Mouse (Mus musculus) CH12.LX (cell line): ENCODE results near the gene Mea1. TPM values are rescaled to one million over a fixed set of nuclear protein-coding genes. Genes with fewer than 3 reads are reported as not detected.

ENCODE experiments used
- DNase-seq: peaks from one replicate; pipeline ENCODE4 v3.0.0-alpha.2; 2013; ENCODE audit errors: extremely low read depth
- H3K27ac ChIP-seq: 2 replicates; pipeline ENCODE4 v1.5.1; 2012; ENCODE audit warnings: low read depth, mild to moderate bottlenecking, control low read depth, moderate library complexity; ENCODE audit not compliant: insufficient read depth
- H3K27me3 ChIP-seq: replicated peaks from 2 replicates; pipeline ENCODE3; 2012; ENCODE audit warnings: inconsistent platforms
- H3K36me3 ChIP-seq, 2 experiments: replicated peaks in 1 of 2; 2 replicates each; pipeline versions ENCODE3 to v1.6.1; 2012; ENCODE audit warnings: inconsistent platforms in 1 of 2, low read length in 1 of 2, mild to moderate bottlenecking in 1 of 2, mixed read lengths in 1 of 2, moderate library complexity in 1 of 2; ENCODE audit not compliant: control insufficient read depth in 1 of 2, insufficient read depth in 1 of 2
- H3K4me1 ChIP-seq, 2 experiments: 2 replicates each; pipeline ENCODE4 v1.6.1; 2012; ENCODE audit warnings: inconsistent platforms in 1 of 2, moderate library complexity in 1 of 2; ENCODE audit not compliant: insufficient read depth in 2 of 2, control insufficient read depth in 1 of 2
- H3K4me2 ChIP-seq: 2 replicates; pipeline ENCODE4 v1.6.1; 2012; ENCODE audit warnings: low read depth, mild to moderate bottlenecking, control low read depth; ENCODE audit not compliant: poor library complexity, insufficient read depth, severe bottlenecking
- H3K4me3 ChIP-seq, 3 experiments: fragments of 150-350 bp in 1 of 3; sonication (generic) in 1 of 3; replicated peaks in 1 of 3; 2 replicates each; pipeline versions ENCODE3 to v1.5.1; 2011 to 2012; ENCODE audit warnings: low read depth in 2 of 3, low read length in 2 of 3, mild to moderate bottlenecking in 2 of 3, moderate library complexity in 2 of 3, control low read depth in 1 of 3, improper control_type of control experiment in 1 of 3, inconsistent platforms in 1 of 3, mixed read lengths in 1 of 3; ENCODE audit not compliant: poor library complexity in 1 of 3
- H3K79me2 ChIP-seq: replicated peaks from 2 replicates; pipeline ENCODE4 v1.6.1; 2012; ENCODE audit warnings: mild to moderate bottlenecking, moderate library complexity; ENCODE audit not compliant: control insufficient read depth, poor library complexity, insufficient read depth, severe bottlenecking; ENCODE audit errors: extremely low read depth
- H3K9ac ChIP-seq: 2 replicates; pipeline ENCODE4 v1.6.1; 2012; ENCODE audit warnings: low read depth, mild to moderate bottlenecking, control low read depth, moderate library complexity; ENCODE audit not compliant: insufficient read depth
- H3K9me3 ChIP-seq: replicated peaks from 2 replicates; pipeline ENCODE3; 2012; ENCODE audit warnings: low read length, inconsistent platforms, mixed read lengths
- CHD1 ChIP-seq: IDR thresholded peaks from 2 replicates; pipeline ENCODE4 v1.6.1; 2012; ENCODE audit warnings: low read depth, low read length, improper control_type of control experiment, inconsistent platforms
- CHD2 ChIP-seq: IDR thresholded peaks from 2 replicates; pipeline ENCODE4 v1.6.1; 2011; ENCODE audit warnings: low read length, improper control_type of control experiment
- EP300 ChIP-seq: IDR thresholded peaks from 2 replicates; pipeline ENCODE4 v1.6.1; 2011; ENCODE audit warnings: low read length, improper control_type of control experiment
- ETS1 ChIP-seq: conservative IDR thresholded peaks from 2 replicates; pipeline ENCODE4 v1.6.1; 2012; ENCODE audit warnings: low read depth, mild to moderate bottlenecking, inconsistent platforms, low read length, improper control_type of control experiment, moderate library complexity
- GABPA ChIP-seq: IDR thresholded peaks from 2 replicates; pipeline ENCODE4 v1.6.1; 2012; ENCODE audit warnings: low read depth, low read length, improper control_type of control experiment, inconsistent platforms; ENCODE audit not compliant: insufficient replicate concordance
- HCFC1 ChIP-seq: IDR thresholded peaks from 2 replicates; pipeline ENCODE4 v1.6.1; 2012; ENCODE audit warnings: low read depth, mild to moderate bottlenecking, inconsistent platforms, low read length, improper control_type of control experiment
- IRF4 ChIP-seq: IDR thresholded peaks from 2 replicates; pipeline ENCODE4 v1.6.1; 2014; ENCODE audit warnings: low read depth, mild to moderate bottlenecking, inconsistent platforms, low read length, improper control_type of control experiment
- JUN ChIP-seq: IDR thresholded peaks from 2 replicates; pipeline ENCODE4 v1.6.1; 2011; ENCODE audit warnings: low read depth, mild to moderate bottlenecking, low read length, improper control_type of control experiment, moderate library complexity; ENCODE audit not compliant: insufficient read depth
- JUND ChIP-seq: conservative IDR thresholded peaks from 2 replicates; pipeline ENCODE4 v1.6.1; 2011; ENCODE audit warnings: low read depth, low read length, improper control_type of control experiment
- KAT2A ChIP-seq: IDR thresholded peaks from 2 replicates; pipeline ENCODE4 v1.6.1; 2012; ENCODE audit warnings: low read length, improper control_type of control experiment, inconsistent platforms; ENCODE audit not compliant: insufficient replicate concordance
- MAFK ChIP-seq: IDR thresholded peaks from 2 replicates; pipeline ENCODE4 v1.6.1; 2011; ENCODE audit warnings: low read length, improper control_type of control experiment; ENCODE audit not compliant: insufficient replicate concordance
- MAZ ChIP-seq: IDR thresholded peaks from 2 replicates; pipeline ENCODE4 v1.6.1; 2012; ENCODE audit warnings: low read depth, mild to moderate bottlenecking, inconsistent platforms, low read length, improper control_type of control experiment, moderate library complexity
- MXI1 ChIP-seq: IDR thresholded peaks from 2 replicates; pipeline ENCODE4 v1.6.1; 2011; ENCODE audit warnings: mild to moderate bottlenecking, low read depth, low read length, improper control_type of control experiment
- MYC ChIP-seq: IDR thresholded peaks from 2 replicates; pipeline ENCODE4 v1.6.1; 2011; ENCODE audit warnings: low read depth, mild to moderate bottlenecking, improper control_type of control experiment, low read length
- PAX5 ChIP-seq: IDR thresholded peaks from 2 replicates; pipeline ENCODE4 v1.6.1; 2012; ENCODE audit warnings: low read length, inconsistent platforms, mixed read lengths
- POLR2A ChIP-seq: IDR thresholded peaks from 2 replicates; pipeline ENCODE4 v1.6.1; 2011; ENCODE audit warnings: low read depth, mild to moderate bottlenecking, improper control_type of control experiment, low read length
- RCOR1 ChIP-seq: conservative IDR thresholded peaks from 2 replicates; pipeline ENCODE4 v1.6.1; 2012; ENCODE audit warnings: low read depth, mild to moderate bottlenecking, inconsistent platforms, low read length, improper control_type of control experiment
- SMC3 ChIP-seq: IDR thresholded peaks from 2 replicates; pipeline ENCODE4 v1.6.1; 2011; ENCODE audit warnings: low read depth, low read length, improper control_type of control experiment
- TBP ChIP-seq: conservative IDR thresholded peaks from 2 replicates; pipeline ENCODE4 v1.6.1; 2011; ENCODE audit warnings: low read depth, low read length, improper control_type of control experiment
- TCF12 ChIP-seq: IDR thresholded peaks from 2 replicates; pipeline ENCODE4 v1.6.1; 2014; ENCODE audit warnings: low read depth, mild to moderate bottlenecking, inconsistent platforms, low read length, improper control_type of control experiment
- UBTF ChIP-seq: IDR thresholded peaks from 2 replicates; pipeline ENCODE4 v1.6.1; 2012; ENCODE audit warnings: low read depth, mild to moderate bottlenecking, inconsistent platforms, low read length, improper control_type of control experiment, moderate library complexity
- USF2 ChIP-seq: conservative IDR thresholded peaks from 2 replicates; pipeline ENCODE4 v1.6.1; 2011; ENCODE audit warnings: low read depth, low read length, improper control_type of control experiment
- ZMIZ1 ChIP-seq: IDR thresholded peaks from 2 replicates; pipeline ENCODE4 v1.6.1; 2012; ENCODE audit warnings: low read depth, mild to moderate bottlenecking, inconsistent platforms, low read length, improper control_type of control experiment
- ZNF384 ChIP-seq: IDR thresholded peaks from 2 replicates; pipeline ENCODE4 v1.6.1; 2012; ENCODE audit warnings: low read depth, low read length, improper control_type of control experiment, inconsistent platforms
- dilution Hi-C: fragments of 300-500 bp; cut with MboI; formaldehyde crosslinking; loops from 2 replicates; pipeline ENCODE4 v1.14.3; 2020; ENCODE audit warnings: low sequenced_read_pairs; ENCODE audit not compliant: extremely low pct_unique_long_range_greater_than_20kb, extremely low pct_ligation_motif_present
- in situ Hi-C: fragments of 300-500 bp; cut with MboI; formaldehyde crosslinking; loops from 3 replicates; pipeline ENCODE4 v1.14.3; 2019; ENCODE audit warnings: low sequenced_read_pairs, low pct_ligation_motif_present, low pct_unique_long_range_greater_than_20kb, mixed read lengths
- polyA plus RNA-seq: library from polyadenylated mRNA; unstranded; fragments of >175 nt; gene quantifications from 2 replicates; pipeline ENCODE4 v1.2.1, GENCODE M21; 2012; ENCODE audit warnings: low read depth; ENCODE audit not compliant: insufficient read length
- total RNA-seq, 2 experiments: library from RNA; depleted of rRNA; stranded (reverse); fragments of 300-350 nt in 1 of 2; fragments of >200 nt in 1 of 2; gene quantifications; 2 replicates each; pipeline ENCODE4 v1.2.3; 2012 to 2014

The Mea1 gene
- total and polyA plus RNA-seq, 3 experiments, result 68.3 to 106 (median 86.1) TPM

- dilution Hi-C loops, result no loop called here
- in situ Hi-C loops, result loop anchor here (5.0 kb wide), 1 partner anchor 62 kb away; the partner anchor contains the start of gene Cul7
- peak overlapping the region; percentile 86; the same call in 1 of the 2 replicates for H3K4me2 ChIP-seq
- H3K79me2 ChIP-seq, result peaks cover 19% of the 10 kb centered on the region
- peaks cover 17 to 49% of the 10 kb centered on the region in 2 experiments for H3K36me3 ChIP-seq
- no peak overlapping the region for H3K27ac ChIP-seq
- H3K27me3 ChIP-seq, result no peaks in the 10 kb centered on the region
- no peak for TF ChIP-seq GABPA
- no peak for TF ChIP-seq PAX5
- TF ChIP-seq MAZ, result no peak
- no peak for TF ChIP-seq MXI1
- no peak for TF ChIP-seq HCFC1
- no peak for TF ChIP-seq TBP
- TF ChIP-seq KAT2A, result no peak
- TF ChIP-seq ZNF384, result no peak
- TF ChIP-seq ZMIZ1, result no peak
- TF ChIP-seq MYC, result no peak
- peak; percentile 55; the same call in 1 of the 2 replicates for TF ChIP-seq JUND
- no peak for TF ChIP-seq USF2
- TF ChIP-seq SMC3, result no peak
- TF ChIP-seq RCOR1, result no peak
- TF ChIP-seq IRF4, result no peak
- TF ChIP-seq MAFK, result no peak
- TF ChIP-seq POLR2A, result 0 out of 2 replicates have a peak, but pooled peaks have one; percentile 9
- TF ChIP-seq ETS1, result no peak
- peak; percentile 43 for TF ChIP-seq EP300
- no peak for TF ChIP-seq CHD1
- peak; percentile 74 for TF ChIP-seq JUN
- no peak for TF ChIP-seq CHD2
- TF ChIP-seq UBTF, result no peak
- no peak for TF ChIP-seq TCF12
- TF ChIP-seq, all 38 proteins: peak for 4
- Histone ChIP-seq H3K4me3 (no peak overlapping the region), H3K9me3 (peaks cover 7% of the 10 kb centered on the region), H3K9ac (0 out of 2 replicates have a peak overlapping the region, but pooled peaks have one; percentile 91), H3K4me1 (peaks cover 6 to 18% of the 10 kb centered on the region in 2 experiments)
- DNase-seq, result no peak
These were observed 35.3 kb downstream of the Mea1 start for GRCm38 (mm10) chr17:46713849-46714248.
